Mouse (Mus musculus): ENCODE measurements around the gene Lipc. TPM values are rescaled to one million over a fixed set of nuclear protein-coding genes. Genes with fewer than 3 reads are reported as not detected.

Gene Lipc
- polyA plus RNA-seq, 1 experiment from 2014 or later = 0.38 TPM

GRCm38 (mm10) chr9:70794643-70795438 lies 157.2 kb downstream of the Lipc start:
- Histone ChIP-seq H3K27me3 (replicated peaks; ENCODE audit: control insufficient read depth, insufficient read depth, low read length) (no peaks in the 10 kb centered on the region), H3K4me3 (ENCODE audit: low read depth, low read length) (no peak overlapping the region), H3K4me2 (ENCODE audit: low read length) (no peak overlapping the region), H3K4me1 (ENCODE audit: control insufficient read depth, insufficient read depth, low read length) (no peaks in the 10 kb centered on the region), H3K27ac (ENCODE audit: low read depth, low read length) (no peak overlapping the region), H3K9me3 (replicated peaks; ENCODE audit: control insufficient read depth, low read length) (no peaks in the 10 kb centered on the region), H3K9ac (ENCODE audit: low read length) (no peak overlapping the region), H3K36me3 (ENCODE audit: control insufficient read depth, insufficient read depth, low read length) (no peaks in the 10 kb centered on the region)
- DNase-seq (ENCODE audit: low spot score) (no peak), ATAC-seq (no peak)
- 84% methylated on average over 15 of the region's 15 CpGs for WGBS

DNA sequence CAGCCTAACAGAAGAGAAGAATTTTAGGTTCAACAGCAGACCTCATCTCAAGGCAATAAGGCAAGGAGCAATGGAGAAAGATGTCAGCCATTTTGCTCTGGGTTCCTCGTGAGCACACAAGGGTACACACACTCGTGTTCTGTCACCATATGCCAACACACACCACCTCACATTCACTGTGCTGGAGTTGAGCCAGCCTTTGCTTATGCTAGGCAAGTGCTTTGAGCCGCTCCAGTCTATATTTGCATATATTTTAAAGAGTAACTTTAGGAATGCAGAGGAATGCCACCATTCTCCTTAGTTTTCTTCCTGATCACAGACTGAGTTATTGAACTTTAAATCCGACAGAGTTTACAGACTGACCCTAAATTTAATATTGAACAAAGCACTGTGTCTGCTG lies 161.4 kb downstream of the Lipc start:
- no peaks in the 10 kb centered on the region for H3K4me1 ChIP-seq (ENCODE audit: control insufficient read depth, insufficient read depth, low read length)
- 69% methylated on average over 4 of the region's 4 CpGs for WGBS
- DNase-seq (ENCODE audit: low spot score) = peak; percentile 25
- no peaks in the 10 kb centered on the region for H3K9me3 ChIP-seq (replicated peaks; ENCODE audit: control insufficient read depth, low read length)
- H3K9ac ChIP-seq (ENCODE audit: low read length) = no peak overlapping the region
- no peak overlapping the region for H3K4me3 ChIP-seq (ENCODE audit: low read depth, low read length)
- ATAC-seq = no peak
- H3K36me3 ChIP-seq (ENCODE audit: control insufficient read depth, insufficient read depth, low read length) = no peaks in the 10 kb centered on the region
- H3K4me2 ChIP-seq (ENCODE audit: low read length) = no peak overlapping the region
- no peaks in the 10 kb centered on the region for H3K27me3 ChIP-seq (replicated peaks; ENCODE audit: control insufficient read depth, insufficient read depth, low read length)
- H3K27ac ChIP-seq (ENCODE audit: low read depth, low read length) = no peak overlapping the region

GRCm38 (mm10) chr9:70788705-70789104 lies 163.3 kb downstream of the Lipc start:
- Histone ChIP-seq H3K9me3 (replicated peaks; ENCODE audit: control insufficient read depth, low read length) (no peaks in the 10 kb centered on the region), H3K27me3 (replicated peaks; ENCODE audit: control insufficient read depth, insufficient read depth, low read length) (no peaks in the 10 kb centered on the region), H3K27ac (ENCODE audit: low read depth, low read length) (no peak overlapping the region), H3K4me2 (ENCODE audit: low read length) (no peak overlapping the region), H3K4me3 (ENCODE audit: low read depth, low read length) (no peak overlapping the region), H3K36me3 (ENCODE audit: control insufficient read depth, insufficient read depth, low read length) (no peaks in the 10 kb centered on the region), H3K9ac (ENCODE audit: low read length) (no peak overlapping the region), H3K4me1 (ENCODE audit: control insufficient read depth, insufficient read depth, low read length) (no peaks in the 10 kb centered on the region)
- 87% methylated on average over 7 of the region's 7 CpGs for WGBS
- ATAC-seq (no peak), DNase-seq (ENCODE audit: low spot score) (no peak)

DNA sequence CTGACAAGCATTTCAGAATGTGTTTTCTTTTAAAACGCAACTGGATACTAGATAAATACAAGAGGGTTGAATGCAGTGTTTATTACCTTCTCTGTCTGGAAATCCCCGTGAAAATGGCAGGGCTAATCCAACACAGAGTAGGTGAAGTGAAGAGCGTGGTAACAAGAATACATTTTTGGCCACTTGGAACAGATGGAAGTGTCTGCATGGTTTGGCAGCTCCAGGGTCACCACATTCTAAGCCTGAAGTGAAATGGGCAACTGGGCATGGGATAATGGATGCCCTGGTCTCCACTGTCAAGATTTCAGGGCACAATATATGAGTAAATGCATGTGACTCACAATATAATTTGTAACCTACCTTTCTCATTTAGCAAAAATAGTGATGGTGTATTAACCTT lies 169.8 kb downstream of the Lipc start:
- Histone ChIP-seq H3K9ac (ENCODE audit: low read length) (no peak overlapping the region), H3K27me3 (replicated peaks; ENCODE audit: control insufficient read depth, insufficient read depth, low read length) (no peaks in the 10 kb centered on the region), H3K36me3 (ENCODE audit: control insufficient read depth, insufficient read depth, low read length) (peaks cover 9% of the 10 kb centered on the region; the same call in 1 of the 2 replicates), H3K9me3 (replicated peaks; ENCODE audit: control insufficient read depth, low read length) (no peaks in the 10 kb centered on the region), H3K4me2 (ENCODE audit: low read length) (no peak overlapping the region), H3K4me1 (ENCODE audit: control insufficient read depth, insufficient read depth, low read length) (no peaks in the 10 kb centered on the region), H3K27ac (ENCODE audit: low read depth, low read length) (no peak overlapping the region), H3K4me3 (ENCODE audit: low read depth, low read length) (no peak overlapping the region)
- ATAC-seq = no peak
- WGBS = 89% methylated on average over 3 of the region's 3 CpGs
- DNase-seq (ENCODE audit: low spot score) = no peak

GRCm38 (mm10) chr9:70775517-70775916 lies 176.5 kb downstream of the Lipc start:
- 0 out of 2 replicates have a peak, but pooled peaks cover 2% of the 10 kb centered on the region for H3K4me1 ChIP-seq (ENCODE audit: control insufficient read depth, insufficient read depth, low read length)
- no peak overlapping the region for H3K4me3 ChIP-seq (ENCODE audit: low read depth, low read length)
- H3K9ac ChIP-seq (ENCODE audit: low read length) = no peak overlapping the region
- ATAC-seq (no peak), DNase-seq (ENCODE audit: low spot score) (no peak)
- H3K36me3 ChIP-seq (ENCODE audit: control insufficient read depth, insufficient read depth, low read length) = peaks cover 18% of the 10 kb centered on the region; the same call in 1 of the 2 replicates
- H3K4me2 ChIP-seq (ENCODE audit: low read length) = no peak overlapping the region
- no peak overlapping the region for H3K27ac ChIP-seq (ENCODE audit: low read depth, low read length)
- H3K27me3 ChIP-seq (replicated peaks; ENCODE audit: control insufficient read depth, insufficient read depth, low read length) = no peaks in the 10 kb centered on the region
- WGBS = 98% methylated on average over 2 of the region's 2 CpGs
- no peaks in the 10 kb centered on the region for H3K9me3 ChIP-seq (replicated peaks; ENCODE audit: control insufficient read depth, low read length)

DNA sequence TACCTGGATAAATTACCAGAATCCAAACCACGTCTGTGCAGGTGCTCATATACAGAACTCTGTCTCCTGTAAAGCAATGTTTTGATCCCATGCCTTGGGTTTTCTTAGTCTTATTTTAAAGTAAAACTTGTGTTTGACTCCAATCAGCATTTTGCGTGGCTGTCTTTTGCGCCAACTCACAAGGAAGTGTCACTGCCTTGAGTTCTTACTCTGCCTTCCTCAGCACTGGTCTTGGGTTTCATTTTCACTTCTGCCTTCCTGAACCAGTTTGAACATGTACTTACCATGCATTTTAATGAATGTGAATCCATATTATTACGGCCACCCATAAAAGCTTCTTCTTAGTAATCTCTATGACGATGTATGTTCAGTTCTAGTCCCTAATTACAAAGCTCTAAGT lies 191.1 kb downstream of the Lipc start:
- no peak overlapping the region for H3K4me3 ChIP-seq (ENCODE audit: low read depth, low read length)
- H3K4me1 ChIP-seq (ENCODE audit: control insufficient read depth, insufficient read depth, low read length) = no peaks in the 10 kb centered on the region
- H3K4me2 ChIP-seq (ENCODE audit: low read length) = no peak overlapping the region
- no peak overlapping the region for H3K9ac ChIP-seq (ENCODE audit: low read length)
- DNase-seq (ENCODE audit: low spot score) (no peak), ATAC-seq (no peak)
- no peaks in the 10 kb centered on the region for H3K9me3 ChIP-seq (replicated peaks; ENCODE audit: control insufficient read depth, low read length)
- H3K27me3 ChIP-seq (replicated peaks; ENCODE audit: control insufficient read depth, insufficient read depth, low read length) = no peaks in the 10 kb centered on the region
- 90% methylated on average over 5 of the region's 5 CpGs for whole genome bisulfite sequencing
- peaks cover 18% of the 10 kb centered on the region for H3K36me3 ChIP-seq (ENCODE audit: control insufficient read depth, insufficient read depth, low read length)
- no peak overlapping the region for H3K27ac ChIP-seq (ENCODE audit: low read depth, low read length)

DNA sequence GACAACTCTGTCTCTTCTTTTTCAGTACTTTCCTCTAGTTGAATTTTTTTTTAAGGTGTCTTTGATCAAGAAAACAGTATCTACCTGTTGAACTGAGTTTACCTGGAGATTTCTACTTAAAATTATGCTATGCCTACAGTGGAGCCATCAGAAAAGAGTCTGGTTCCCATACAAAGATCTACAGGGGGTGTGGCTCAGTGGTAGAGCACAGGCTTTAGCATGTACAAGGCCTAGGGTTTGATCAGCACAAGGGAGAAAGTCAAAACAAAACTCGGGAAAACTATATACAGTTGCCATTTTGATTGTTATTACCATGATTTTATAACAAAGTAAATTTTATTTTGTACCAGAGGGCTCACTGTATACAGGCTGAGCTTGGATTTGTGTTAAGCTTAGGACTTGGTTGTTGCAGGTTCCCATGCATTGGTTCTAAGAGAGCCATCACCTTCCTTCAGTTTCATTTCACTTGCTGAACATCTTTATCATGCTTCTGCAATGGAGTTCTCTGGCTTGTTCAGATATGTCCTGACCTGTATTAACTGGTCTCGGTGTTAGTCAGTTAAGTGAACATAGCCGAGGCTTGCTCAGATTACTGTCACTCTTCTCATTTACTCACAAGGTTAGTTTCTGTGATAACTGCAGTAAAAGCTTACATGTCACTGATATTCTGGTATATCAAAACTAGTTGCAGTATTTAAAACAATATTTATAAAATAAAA lies 200.4 kb downstream of the Lipc start:
- WGBS = 89% methylated on average over 3 of the region's 3 CpGs
- no peak overlapping the region for H3K27ac ChIP-seq (ENCODE audit: low read depth, low read length)
- H3K4me3 ChIP-seq (ENCODE audit: low read depth, low read length) = no peak overlapping the region
- ATAC-seq = no peak
- H3K4me2 ChIP-seq (ENCODE audit: low read length) = no peak overlapping the region
- H3K4me1 ChIP-seq (ENCODE audit: control insufficient read depth, insufficient read depth, low read length) = no peaks in the 10 kb centered on the region
- H3K36me3 ChIP-seq (ENCODE audit: control insufficient read depth, insufficient read depth, low read length) = peaks cover 29% of the 10 kb centered on the region
- no peak overlapping the region for H3K9ac ChIP-seq (ENCODE audit: low read length)
- no peaks in the 10 kb centered on the region for H3K9me3 ChIP-seq (replicated peaks; ENCODE audit: control insufficient read depth, low read length)
- no peaks in the 10 kb centered on the region for H3K27me3 ChIP-seq (replicated peaks; ENCODE audit: control insufficient read depth, insufficient read depth, low read length)
- DNase-seq (ENCODE audit: low spot score) = no peak
